Mouse (Mus musculus) embryonic facial prominence, embryonic 14.5 days (tissue): ENCODE measurements around the gene B4galt2. TPM values are rescaled to one million over a fixed set of nuclear protein-coding genes. Genes with fewer than 3 reads are reported as not detected.

ENCODE experiments used
- ATAC-seq: fragments of 200-750 bp; cut with Nextera tagmentation; 2 replicates; pipeline ENCODE4 v1.8.0; 2017; ENCODE audit warnings: low read depth, moderate number of reproducible peaks, moderate TSS enrichment
- DNase-seq: peaks from one replicate; pipeline ENCODE4 v3.0.0-alpha.2; 2015; ENCODE audit warnings: low spot score
- H3K27ac ChIP-seq: fragments of 300-500 bp; sonication (generic); replicated peaks from 2 replicates; pipeline ENCODE4 v1.5.1; 2014; ENCODE audit warnings: low read depth, mild to moderate bottlenecking, low read length, moderate library complexity
- H3K27me3 ChIP-seq: fragments of 300-500 bp; sonication (generic); replicated peaks from 2 replicates; pipeline ENCODE4 v1.6.1; 2014; ENCODE audit warnings: low read length; ENCODE audit not compliant: control insufficient read depth, insufficient read depth
- H3K36me3 ChIP-seq: fragments of 300-500 bp; sonication (generic); 2 replicates; pipeline ENCODE4 v1.6.1; 2014; ENCODE audit warnings: low read length, mixed read lengths; ENCODE audit not compliant: control insufficient read depth, insufficient read depth
- H3K4me1 ChIP-seq: fragments of 300-500 bp; sonication (generic); 2 replicates; pipeline ENCODE4 v1.6.1; 2014; ENCODE audit warnings: antibody characterized with exemption, low read length; ENCODE audit not compliant: control insufficient read depth, insufficient read depth
- H3K4me2 ChIP-seq: fragments of 300-500 bp; sonication (generic); 2 replicates; pipeline ENCODE4 v1.6.1; 2014; ENCODE audit warnings: low read depth, mild to moderate bottlenecking, low read length, moderate library complexity, mixed read lengths
- H3K4me3 ChIP-seq: fragments of 300-500 bp; sonication (generic); 2 replicates; pipeline ENCODE4 v1.5.1; 2014; ENCODE audit warnings: low read depth, mild to moderate bottlenecking, low read length
- H3K9ac ChIP-seq: fragments of 300-500 bp; sonication (generic); 2 replicates; pipeline ENCODE4 v1.6.1; 2014; ENCODE audit warnings: low read depth, mild to moderate bottlenecking, low read length, moderate library complexity, mixed read lengths
- H3K9me3 ChIP-seq: fragments of 300-500 bp; sonication (generic); 2 replicates; pipeline ENCODE4 v1.6.1; 2016; ENCODE audit warnings: low read length; ENCODE audit not compliant: control insufficient read depth
- WGBS: fragments of 180-500 bp; shearing (Covaris S2); extraction: QIAGEN DNeasy Blood & Tissue Kit; methylation state at CpG from one replicate; pipeline ENCODE4 v1.1.7; 2014; 5-methylcytosine and 5-hydroxymethylcytosine counted together
- polyA plus RNA-seq: library from polyadenylated mRNA; unstranded; fragments of >200 nt; fragmentation: Nextera tagmentation; extraction: Ambion mirVana; gene quantifications from 2 replicates; pipeline ENCODE4 v1.2.1, GENCODE M21; 2014

Gene B4galt2
- polyA plus RNA-seq, 1 experiment from 2014 or later: 34.3 TPM

DNA sequence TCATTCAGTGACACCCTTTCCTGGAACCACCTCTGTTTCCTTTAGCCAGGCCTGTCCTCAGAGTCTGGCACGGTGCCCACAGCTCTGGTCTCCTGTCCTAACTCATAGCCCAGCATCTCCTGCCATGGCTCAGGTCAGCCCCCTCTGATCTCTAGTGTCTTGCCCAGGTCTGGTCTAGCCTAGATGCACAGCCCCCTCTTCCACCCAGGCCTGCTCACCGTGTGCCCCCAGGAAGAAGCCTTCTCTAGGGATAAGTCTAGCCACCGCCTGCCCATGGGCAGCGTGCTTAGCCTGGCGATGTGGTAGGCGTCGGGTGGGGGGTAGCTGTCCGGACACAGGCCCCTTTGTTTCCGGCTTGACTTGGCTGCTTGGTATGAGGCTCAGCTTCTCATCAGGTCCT lies 28.1 kb downstream of the B4galt2 start:
- peaks cover 14% of the 10 kb centered on the region; the same call in 1 of the 2 replicates for H3K36me3 ChIP-seq
- WGBS: 29% methylated on average over 9 of the region's 9 CpGs
- no peak overlapping the region for H3K9ac ChIP-seq
- H3K9me3 ChIP-seq: no peaks in the 10 kb centered on the region
- H3K4me1 ChIP-seq: no peaks in the 10 kb centered on the region
- H3K4me2 ChIP-seq: no peak overlapping the region
- H3K27me3 ChIP-seq: no peaks in the 10 kb centered on the region
- ATAC-seq (no peak; the same call in 1 of the 2 replicates), DNase-seq (no peak)
- no peak overlapping the region for H3K4me3 ChIP-seq
- H3K27ac ChIP-seq: no peak overlapping the region

DNA sequence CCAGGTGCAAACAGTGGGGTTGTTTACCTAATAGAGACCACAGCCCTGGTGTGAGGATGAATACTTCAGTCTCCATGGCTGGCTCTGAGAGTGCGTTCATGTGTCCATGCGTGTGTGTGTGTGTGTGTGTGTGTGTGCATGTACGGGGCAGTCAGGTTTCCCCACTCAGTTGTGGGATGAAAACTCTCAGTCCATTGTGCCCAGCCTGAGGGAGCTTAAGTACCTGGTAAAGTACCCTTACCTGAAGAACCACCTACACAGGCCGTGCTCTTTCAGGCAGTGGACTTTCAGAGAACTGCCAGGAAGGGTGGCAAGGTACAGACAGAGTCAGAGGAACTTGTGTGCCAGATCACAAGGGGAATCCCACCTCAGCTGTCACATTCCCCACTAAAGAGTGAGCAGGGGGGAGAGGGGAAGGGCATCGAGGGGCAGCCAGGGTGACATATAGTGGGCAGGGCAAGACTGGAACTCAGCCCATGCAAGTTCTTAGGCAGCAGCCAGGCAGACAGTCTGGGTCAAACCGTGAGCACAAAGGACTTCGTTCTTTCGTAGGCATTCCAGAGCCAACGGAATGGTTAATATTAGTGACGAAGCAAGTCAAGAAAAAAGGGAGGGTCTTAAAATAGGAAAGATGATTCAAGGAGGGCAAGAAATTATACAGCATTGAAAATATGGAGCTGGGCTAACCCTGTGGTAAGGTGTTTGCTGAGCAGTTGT lies 31.0 kb downstream of the B4galt2 start:
- Histone ChIP-seq H3K4me3 (no peak overlapping the region), H3K36me3 (peaks cover 9% of the 10 kb centered on the region; the same call in 1 of the 2 replicates), H3K9ac (no peak overlapping the region), H3K9me3 (no peaks in the 10 kb centered on the region), H3K4me2 (no peak overlapping the region), H3K4me1 (no peaks in the 10 kb centered on the region), H3K27me3 (no peaks in the 10 kb centered on the region), H3K27ac (no peak overlapping the region)
- no peak for DNase-seq
- 79% methylated on average over 10 of the region's 10 CpGs for WGBS
- no peak for ATAC-seq

GRCm38 (mm10) chr4:117850871-117851270 lies 32.4 kb downstream of the B4galt2 start:
- H3K4me2 ChIP-seq: no peak overlapping the region
- H3K4me1 ChIP-seq: no peaks in the 10 kb centered on the region
- H3K4me3 ChIP-seq: no peak overlapping the region
- ATAC-seq (no peak), DNase-seq (no peak)
- no peak overlapping the region for H3K27ac ChIP-seq
- no peaks in the 10 kb centered on the region for H3K36me3 ChIP-seq
- H3K9me3 ChIP-seq: no peaks in the 10 kb centered on the region
- WGBS: 57% methylated on average over 7 of the region's 7 CpGs
- H3K9ac ChIP-seq: no peak overlapping the region
- H3K27me3 ChIP-seq: no peaks in the 10 kb centered on the region

- WGBS: 85% methylated on average over 6 of the region's 7 CpGs
- Histone ChIP-seq H3K27me3 (no peaks in the 10 kb centered on the region), H3K27ac (no peak overlapping the region), H3K4me1 (no peaks in the 10 kb centered on the region), H3K9me3 (no peaks in the 10 kb centered on the region), H3K4me3 (no peak overlapping the region), H3K4me2 (no peak overlapping the region), H3K9ac (no peak overlapping the region), H3K36me3 (no peaks in the 10 kb centered on the region)
- DNase-seq: no peak
- no peak for ATAC-seq
Measured at GRCm38 (mm10) chr4:117850176-117850575, 33.1 kb downstream of the B4galt2 start.

GRCm38 (mm10) chr4:117849506-117849905 lies 33.8 kb downstream of the B4galt2 start:
- Histone ChIP-seq H3K4me2 (no peak overlapping the region), H3K27ac (no peak overlapping the region), H3K4me3 (no peak overlapping the region), H3K36me3 (no peaks in the 10 kb centered on the region), H3K9me3 (no peaks in the 10 kb centered on the region), H3K27me3 (no peaks in the 10 kb centered on the region), H3K4me1 (no peaks in the 10 kb centered on the region), H3K9ac (no peak overlapping the region)
- DNase-seq (no peak), ATAC-seq (no peak)
- 33% methylated on average over 5 of the region's 5 CpGs for WGBS

- DNase-seq: no peak
- H3K4me3 ChIP-seq: no peak overlapping the region
- H3K9ac ChIP-seq: no peak overlapping the region
- no peak for ATAC-seq
- no peak overlapping the region for H3K4me2 ChIP-seq
- no peaks in the 10 kb centered on the region for H3K4me1 ChIP-seq
- H3K36me3 ChIP-seq: no peaks in the 10 kb centered on the region
- WGBS: 76% methylated on average over 17 of the region's 17 CpGs
- no peaks in the 10 kb centered on the region for H3K27me3 ChIP-seq
- H3K9me3 ChIP-seq: no peaks in the 10 kb centered on the region
- no peak overlapping the region for H3K27ac ChIP-seq
Measured at GRCm38 (mm10) chr4:117849063-117849462, 34.2 kb downstream of the B4galt2 start.

GRCm38 (mm10) chr4:117847011-117847410 lies 36.3 kb downstream of the B4galt2 start:
- Histone ChIP-seq H3K4me1 (no peaks in the 10 kb centered on the region), H3K4me2 (no peak overlapping the region), H3K27ac (no peak overlapping the region), H3K9me3 (no peaks in the 10 kb centered on the region), H3K27me3 (no peaks in the 10 kb centered on the region), H3K9ac (no peak overlapping the region), H3K4me3 (no peak overlapping the region), H3K36me3 (no peaks in the 10 kb centered on the region)
- DNase-seq (peak; percentile 40), ATAC-seq (no peak)
- 23% methylated on average over 1 of the region's 2 CpGs for whole genome bisulfite sequencing

DNA sequence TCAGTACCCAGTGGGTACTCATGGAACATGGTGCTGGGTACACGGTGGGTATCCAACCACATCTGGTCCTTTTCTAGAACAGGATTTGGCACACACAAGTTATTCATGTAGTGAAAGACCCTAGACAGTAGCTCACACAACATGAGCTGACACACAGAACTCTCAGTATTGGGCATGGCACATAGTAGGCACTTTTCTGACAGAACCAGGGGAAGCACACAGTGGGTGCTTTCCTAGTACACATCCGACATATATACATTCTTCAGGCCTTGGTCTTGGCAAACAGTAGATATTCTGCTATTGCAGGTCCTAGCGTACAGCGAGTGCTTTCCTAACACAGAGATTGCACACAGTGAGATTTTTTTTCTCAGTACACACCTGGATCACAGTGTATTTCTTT lies 37.0 kb downstream of the B4galt2 start:
- 93% methylated on average over 4 of the region's 4 CpGs for WGBS
- H3K4me1 ChIP-seq: no peaks in the 10 kb centered on the region
- DNase-seq: no peak
- no peak overlapping the region for H3K4me3 ChIP-seq
- no peak overlapping the region for H3K27ac ChIP-seq
- no peak overlapping the region for H3K9ac ChIP-seq
- no peak for ATAC-seq
- H3K4me2 ChIP-seq: no peak overlapping the region
- no peaks in the 10 kb centered on the region for H3K9me3 ChIP-seq
- H3K27me3 ChIP-seq: no peaks in the 10 kb centered on the region
- H3K36me3 ChIP-seq: no peaks in the 10 kb centered on the region

DNA sequence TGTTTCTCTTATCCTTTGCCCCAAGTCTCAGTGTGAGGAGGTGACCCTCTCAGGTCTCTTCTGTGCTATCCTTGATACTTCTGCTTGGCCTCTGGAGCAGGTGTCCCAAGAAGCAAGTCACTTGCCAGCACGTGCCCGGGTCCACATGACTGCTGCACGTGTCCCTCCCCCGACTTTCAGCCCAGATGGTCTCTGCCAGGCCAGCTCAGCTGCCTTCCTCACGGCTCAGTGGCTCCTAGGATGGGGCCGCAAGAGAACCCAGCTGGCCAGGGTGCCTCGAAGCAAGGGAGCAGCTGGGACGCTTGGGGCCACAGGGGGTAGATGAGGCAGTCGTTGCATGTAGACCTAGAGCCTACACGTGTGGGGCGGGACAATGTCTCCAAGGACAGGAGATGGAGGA lies 38.0 kb downstream of the B4galt2 start:
- Histone ChIP-seq H3K4me3 (no peak overlapping the region), H3K27ac (no peak overlapping the region), H3K27me3 (no peaks in the 10 kb centered on the region), H3K4me2 (no peak overlapping the region), H3K9ac (no peak overlapping the region), H3K4me1 (no peaks in the 10 kb centered on the region), H3K36me3 (no peaks in the 10 kb centered on the region), H3K9me3 (no peaks in the 10 kb centered on the region)
- WGBS: 83% methylated on average over 10 of the region's 11 CpGs
- DNase-seq: no peak
- no peak; the same call in 1 of the 2 replicates for ATAC-seq
